Mouse (Mus musculus) gonadal fat pad, adult 2 months (tissue): ENCODE data around the gene Mbnl2. TPM values are rescaled to one million over a fixed set of nuclear protein-coding genes. Genes with fewer than 3 reads are reported as not detected.
"Not testable (repeated sequence)": the region's sequence is repeated elsewhere in the genome, so short reads cannot be mapped to it uniquely, and the experiment has no call there.

Source experiments
- DNase-seq: peaks from one replicate; pipeline ENCODE4 v3.0.0-alpha.2; 2012; ENCODE audit warnings: low read depth
- polyA plus RNA-seq: library from polyadenylated mRNA; depleted of rRNA; stranded (reverse); fragments of >200 nt; gene quantifications from 2 replicates; pipeline ENCODE4 v1.2.3, GENCODE M21; 2012

Gene Mbnl2
- polyA plus RNA-seq, 1 experiment = 86.9 TPM

DNA sequence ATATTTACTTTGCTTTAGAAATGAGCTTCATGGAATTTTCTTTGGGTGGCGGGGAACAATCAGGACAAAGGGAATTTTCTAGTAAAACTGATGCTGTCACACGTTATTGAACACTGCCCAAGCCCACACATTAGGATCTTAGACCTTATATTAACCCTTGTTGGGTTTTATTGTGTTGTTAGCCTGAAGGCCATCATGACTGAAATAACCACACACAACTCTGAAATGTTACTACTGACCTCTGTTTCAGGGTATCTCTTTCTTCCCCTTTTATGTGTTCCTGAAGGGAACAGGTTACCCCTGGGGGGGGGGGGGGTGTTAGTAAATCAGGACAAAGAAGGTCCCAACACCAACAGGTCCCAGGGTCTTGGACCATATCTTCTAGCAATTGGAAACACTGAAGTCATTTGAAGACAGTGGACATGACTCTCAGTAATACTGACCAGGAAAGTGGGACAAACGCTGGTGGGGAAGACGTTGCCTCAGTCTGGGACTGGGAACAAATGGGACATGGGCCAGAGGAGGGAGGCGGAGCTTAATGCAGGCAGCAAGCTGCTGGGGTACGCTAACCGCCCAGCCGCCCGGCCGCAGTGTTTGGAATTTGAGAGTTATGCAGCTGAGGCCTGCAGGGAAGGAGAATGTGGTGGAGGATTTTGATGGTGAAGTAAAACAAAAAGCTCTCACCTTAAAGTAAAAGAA is 80.4 kb downstream of the Mbnl2 start:
- no peak for DNase-seq

DNA sequence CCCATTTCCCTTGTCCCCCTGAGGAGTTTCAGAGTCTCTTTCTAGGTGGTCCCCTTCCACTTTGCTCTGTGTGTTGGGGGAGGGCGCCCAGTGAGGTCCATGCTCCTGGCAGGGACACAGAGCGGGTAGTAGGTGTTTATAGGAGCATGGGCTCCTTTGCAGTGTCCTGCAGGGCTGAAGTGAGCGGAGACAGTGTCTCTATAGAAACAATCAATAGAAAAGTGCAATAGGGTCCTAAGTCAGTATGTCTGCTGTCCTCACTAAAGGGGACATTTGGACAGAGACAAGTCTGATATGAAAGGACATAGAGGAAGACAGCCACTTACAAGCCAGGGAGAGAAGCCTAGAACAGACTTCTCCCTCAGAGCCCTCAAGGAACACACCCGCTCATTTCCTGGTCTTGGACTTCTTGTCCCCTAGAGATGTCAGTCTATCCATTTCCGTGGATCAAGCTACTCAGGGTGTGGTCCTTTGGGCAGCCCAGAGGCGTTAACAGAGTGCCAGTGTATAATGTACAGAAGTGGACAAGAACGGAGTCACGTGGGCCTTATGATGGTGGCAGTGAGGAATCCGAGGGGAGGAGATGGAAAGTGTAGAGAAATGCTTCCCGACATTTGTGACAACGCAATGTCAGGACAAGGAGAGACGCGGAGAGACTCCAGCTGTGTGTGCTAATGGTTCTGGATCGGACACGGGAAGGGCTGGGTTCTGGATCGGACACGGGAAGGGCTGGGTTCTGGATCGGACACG is 82.0 kb downstream of the Mbnl2 start:
- DNase-seq = no peak

DNA sequence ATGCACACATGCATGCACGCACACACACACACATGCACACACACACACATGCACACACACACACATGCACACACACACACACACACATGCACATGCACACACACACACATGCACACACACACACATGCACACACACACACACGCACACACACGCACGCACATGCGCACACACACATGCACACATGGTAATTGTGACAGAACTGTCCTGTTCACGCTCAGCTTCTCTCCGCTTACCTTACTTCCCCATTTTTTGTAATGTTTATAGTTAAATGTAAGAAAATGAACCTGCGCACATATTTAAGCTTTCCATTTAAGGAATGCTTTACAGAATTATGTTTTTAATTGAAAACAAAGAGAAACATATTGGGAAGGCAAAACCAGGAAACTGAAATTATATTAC is 84.1 kb downstream of the Mbnl2 start:
- DNase-seq = not testable (repeated sequence)

DNA sequence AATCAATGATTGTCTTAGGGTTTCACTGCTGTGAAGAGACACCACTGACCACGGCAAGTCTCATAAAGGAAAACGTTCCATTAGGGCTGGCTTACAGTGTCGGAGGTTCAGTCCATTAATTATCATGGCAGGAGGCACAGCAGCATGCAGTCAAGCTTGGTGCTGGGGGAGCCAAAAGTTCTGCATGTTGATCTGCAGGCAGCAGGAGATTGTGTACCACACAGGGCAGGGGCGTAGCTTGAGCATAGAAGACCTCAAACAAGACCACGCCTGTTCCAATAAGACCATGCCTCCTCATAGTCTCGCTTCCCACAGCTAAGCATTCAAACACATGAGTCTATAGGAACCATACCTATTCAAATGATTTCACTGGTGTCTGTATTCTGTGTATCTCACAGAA is 85.7 kb downstream of the Mbnl2 start:
- no peak for DNase-seq

DNA sequence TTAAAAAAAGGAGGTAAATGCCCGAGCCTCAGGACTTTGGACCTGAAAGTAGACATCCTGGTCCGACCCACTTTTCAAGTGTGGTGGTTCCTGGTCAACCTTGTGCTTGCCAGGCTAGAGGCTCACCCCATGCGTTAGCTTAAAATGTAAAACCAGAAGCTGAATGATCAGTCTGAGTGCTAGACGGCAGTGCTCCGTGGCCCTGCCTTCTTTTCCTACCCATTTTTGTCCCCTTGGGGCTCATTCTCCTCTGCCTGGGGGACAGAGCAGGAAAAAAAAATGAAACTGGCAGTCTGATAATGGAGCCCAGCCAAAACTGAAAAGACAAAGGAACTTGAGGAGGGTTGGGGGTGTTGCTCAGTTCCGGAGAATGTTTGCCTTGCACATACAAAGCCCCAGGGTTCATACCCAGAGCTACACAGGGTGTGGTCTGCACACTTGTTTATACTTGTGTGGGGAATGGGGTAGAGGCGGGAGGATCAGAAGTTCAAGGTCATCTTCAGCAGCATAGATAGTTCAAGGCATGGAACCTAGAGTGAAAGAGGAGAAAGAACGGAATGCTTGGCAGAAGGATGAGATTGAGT is 87.0 kb downstream of the Mbnl2 start:
- DNase-seq = no peak

DNA sequence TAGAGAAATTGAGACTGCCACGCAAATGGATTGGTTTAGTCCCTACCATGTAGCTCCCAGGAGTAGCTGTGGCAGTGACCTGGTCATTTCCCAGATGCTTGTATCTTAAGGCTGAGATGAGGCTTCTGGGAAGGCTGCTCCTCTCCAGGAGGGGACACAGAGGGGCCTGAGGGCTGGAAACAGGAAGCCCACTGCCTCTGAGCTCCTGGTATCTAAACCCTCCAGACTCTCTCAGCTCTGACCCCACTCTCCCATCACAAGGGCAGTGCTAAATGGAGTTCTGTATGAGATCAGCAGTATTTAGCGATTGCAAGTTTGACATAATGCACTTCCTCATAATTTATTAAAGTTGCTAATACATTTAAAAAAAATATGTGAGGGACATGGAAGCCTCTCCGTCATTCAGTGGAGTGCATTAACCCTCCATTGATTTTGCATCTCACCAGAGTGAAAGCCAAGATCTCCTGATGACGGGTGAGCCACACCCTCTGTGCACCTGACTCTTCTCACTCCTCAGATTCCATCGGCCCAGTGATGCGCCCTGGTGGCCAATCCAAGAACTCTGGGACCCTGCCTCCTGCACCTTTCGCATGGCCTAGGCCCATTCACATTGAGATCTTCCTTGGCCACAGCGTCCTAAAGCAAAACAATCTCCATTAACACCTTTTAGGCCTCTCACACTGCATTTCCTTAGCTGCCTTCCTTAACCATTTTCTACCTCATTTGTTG is 87.8 kb downstream of the Mbnl2 start:
- DNase-seq = no peak

DNA sequence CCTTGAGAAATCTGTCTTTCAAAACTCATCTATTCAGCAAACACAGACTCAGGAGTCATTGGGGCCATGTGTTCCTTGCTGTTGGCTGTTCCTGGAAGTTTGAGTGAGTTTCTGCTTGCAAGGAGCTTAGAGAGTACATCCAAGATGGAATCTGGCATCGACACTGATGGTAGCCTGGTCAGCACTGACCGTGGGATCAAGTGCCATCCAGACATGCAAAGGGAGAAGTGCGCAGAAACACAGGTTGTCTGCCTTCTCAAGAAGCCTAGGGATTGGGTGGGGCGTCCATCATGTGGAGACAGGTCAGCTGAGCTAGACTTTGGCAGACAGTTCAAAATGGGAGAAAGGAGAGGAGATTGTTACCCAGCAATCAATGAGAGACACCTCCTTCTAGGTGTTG is 89.6 kb downstream of the Mbnl2 start:
- no peak for DNase-seq

DNA sequence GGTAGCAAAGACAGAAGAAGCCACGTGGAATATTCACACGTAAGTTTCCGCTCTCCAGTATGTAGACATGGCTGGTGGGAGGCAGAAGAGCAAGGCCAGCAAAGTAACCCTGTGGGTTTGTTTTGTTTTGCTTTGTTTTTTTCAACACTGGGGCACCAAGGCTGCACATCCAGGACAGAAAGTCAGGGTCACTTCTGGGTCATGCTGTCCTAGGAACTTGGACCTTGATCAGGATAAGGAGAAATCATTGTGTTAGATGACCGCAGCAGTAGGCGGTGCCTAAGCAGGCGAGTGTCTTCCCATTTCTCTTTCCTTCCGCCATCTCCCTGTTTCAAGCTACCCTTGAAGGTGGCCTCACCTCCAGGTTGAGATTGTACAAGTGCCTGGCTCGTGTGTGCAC is 91.5 kb downstream of the Mbnl2 start:
- DNase-seq = no peak

DNA sequence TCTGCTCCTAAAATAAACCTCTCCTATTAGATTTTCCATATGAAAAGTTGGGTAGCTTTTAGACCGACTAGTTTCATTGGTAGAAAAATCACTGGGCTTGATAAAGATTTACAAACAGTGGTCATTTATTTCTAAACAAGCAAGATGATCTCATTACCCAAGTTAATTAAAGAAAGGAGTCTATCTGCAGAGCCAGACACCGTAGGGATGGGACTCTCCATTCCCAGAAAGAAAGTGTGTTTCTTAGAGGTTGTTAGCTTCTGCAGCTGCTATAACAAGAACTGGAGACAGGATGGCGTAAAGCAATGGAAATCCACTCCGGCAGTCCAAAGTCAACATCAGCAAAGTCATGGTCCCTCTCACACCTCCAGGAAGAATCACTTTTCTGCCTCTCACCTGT is 92.1 kb downstream of the Mbnl2 start:
- DNase-seq = no peak

DNA sequence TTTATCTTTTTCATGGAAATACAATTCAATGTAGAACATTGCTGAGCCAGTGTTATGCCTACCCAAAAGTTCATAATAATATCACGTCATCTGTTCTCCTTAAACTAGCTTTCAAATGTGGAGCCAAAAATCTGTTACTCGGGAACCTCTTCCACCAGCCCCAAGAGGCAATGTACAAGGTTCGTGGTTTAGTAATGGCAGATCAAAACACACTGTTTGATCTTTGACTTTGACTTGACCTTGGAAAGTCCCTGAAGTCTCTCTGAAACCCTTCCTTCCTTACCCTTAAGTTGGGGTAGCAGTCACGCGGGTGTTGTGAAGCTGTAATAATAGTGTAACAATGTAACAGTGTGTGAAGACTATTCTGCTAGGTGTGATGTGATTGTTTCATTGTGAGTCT is 93.0 kb downstream of the Mbnl2 start:
- DNase-seq = no peak

DNA sequence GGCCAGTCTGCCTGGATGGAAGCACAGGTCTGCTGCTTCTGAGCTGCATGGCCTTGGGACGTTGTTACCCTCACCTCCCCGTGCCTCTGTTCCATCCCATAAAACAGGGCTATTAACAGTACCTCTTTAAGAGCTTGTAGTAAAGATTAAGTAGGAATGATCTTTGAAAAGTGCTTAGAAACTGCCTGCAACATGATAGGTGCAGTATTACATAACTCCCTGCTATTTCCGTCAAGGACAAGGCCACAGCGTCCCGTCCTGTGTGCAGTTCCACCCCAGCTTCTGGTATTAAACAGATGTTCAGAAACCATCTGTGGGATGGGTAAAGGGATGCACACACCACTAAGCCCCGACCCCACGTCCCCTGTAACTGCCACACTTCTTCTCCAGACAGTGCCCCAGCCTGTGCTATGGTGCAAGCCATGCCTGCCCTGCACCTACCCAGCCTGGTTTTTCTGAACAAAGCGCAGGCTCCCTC is 93.5 kb downstream of the Mbnl2 start:
- DNase-seq = no peak

DNA sequence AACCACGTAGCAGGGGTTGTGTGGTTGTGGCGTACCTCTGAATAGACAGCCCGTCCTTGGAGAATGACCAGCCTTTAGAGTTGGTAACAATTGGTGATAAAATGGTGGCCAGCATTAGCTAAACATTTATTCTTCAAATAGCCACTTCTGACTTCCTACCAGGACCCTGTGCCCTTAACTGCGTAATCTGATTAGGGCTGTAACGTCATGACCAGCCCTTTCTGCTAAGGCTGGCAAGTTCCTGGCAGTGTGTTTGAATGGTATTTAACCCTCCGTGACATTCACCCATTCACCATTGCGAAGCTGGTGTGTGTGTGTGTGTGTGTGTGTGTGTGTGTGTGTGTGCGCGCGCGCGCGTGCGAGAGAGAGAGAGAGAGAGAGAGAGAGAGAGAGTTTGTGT is 94.6 kb downstream of the Mbnl2 start:
- no peak for DNase-seq

DNA sequence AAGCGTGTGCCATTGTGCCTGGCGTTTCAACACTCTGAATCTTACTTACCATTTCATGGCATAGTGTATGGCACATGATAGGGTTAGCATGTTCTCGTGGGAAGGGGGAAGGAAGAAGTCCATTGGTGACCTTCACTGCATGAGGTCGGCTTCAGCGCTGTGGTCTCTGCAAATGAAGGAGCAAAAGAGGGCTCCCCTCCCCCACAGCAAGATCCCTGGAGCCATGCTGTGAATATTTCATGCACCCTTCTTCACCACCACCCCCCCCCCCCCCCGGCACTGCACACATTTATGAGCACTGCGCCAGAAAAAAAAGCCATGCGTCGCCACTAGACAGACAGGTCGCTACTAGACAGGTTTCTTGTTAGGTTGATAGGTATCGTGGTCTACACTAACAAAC is 95.2 kb downstream of the Mbnl2 start:
- DNase-seq = no peak

DNA sequence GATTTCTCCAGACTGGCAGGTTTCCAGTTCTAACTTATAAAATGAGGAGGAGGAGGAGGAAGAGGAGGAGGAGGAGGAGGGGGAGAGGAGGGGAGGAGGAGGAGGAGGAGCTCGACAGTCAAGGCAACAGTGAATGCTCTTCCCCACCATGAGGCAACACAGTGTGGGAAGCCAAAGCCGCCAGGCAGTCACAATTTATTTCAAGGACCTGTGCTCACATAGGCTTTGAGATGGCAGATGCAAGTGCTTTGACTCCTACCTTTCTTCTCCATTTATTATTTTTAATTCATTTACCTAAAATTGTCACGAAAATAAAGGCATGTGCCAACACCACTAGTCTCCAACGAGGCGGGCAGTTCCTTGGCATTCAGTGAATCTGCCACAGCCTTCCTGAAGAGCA is 95.7 kb downstream of the Mbnl2 start:
- no peak for DNase-seq

DNA sequence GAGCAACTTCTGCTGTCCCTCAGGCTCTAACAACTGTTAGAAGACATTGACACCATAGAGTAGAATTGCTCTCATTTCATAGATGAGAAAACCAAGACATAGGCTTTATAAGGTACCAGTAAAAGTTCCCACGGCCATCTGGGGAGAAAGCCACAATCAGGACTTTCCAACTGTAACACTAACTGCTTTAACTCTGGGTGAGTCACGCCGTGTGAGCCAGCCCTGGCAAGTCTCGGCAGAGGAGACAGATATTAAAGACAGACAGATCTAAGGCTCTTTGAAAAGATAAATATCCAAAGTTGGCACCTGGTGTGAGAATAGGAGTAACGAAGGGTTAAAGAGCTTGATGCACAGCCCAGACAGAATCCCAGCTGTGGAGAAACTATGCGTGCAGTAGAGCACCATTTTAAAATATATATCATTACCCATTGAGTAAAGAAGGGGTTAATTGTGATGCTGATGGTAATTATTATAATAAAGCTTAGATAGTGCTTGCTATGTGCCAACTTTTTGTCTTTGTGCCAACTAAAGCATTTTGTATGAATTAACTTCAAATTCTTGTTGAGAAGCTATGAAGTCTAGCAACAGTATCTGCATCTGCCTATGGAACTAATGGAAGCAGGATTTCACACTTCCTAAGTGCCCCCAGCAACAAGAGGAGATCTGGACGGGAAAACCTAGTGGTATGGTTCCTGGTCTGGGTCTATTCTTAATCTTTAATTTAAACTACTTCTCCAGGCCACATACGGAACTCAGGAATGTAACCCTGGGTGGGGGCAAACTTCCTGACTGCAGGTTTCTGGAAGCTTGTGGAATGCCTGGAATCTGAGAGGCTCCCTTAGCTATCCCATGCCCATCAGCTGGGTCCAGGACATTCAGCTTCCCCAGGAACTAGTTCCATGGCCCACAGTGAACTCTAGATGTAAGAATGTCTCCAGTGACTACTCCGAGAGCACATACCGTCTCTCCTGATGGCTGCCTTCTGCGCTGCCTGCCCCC is 97.9 kb downstream of the Mbnl2 start:
- no peak for DNase-seq

DNA sequence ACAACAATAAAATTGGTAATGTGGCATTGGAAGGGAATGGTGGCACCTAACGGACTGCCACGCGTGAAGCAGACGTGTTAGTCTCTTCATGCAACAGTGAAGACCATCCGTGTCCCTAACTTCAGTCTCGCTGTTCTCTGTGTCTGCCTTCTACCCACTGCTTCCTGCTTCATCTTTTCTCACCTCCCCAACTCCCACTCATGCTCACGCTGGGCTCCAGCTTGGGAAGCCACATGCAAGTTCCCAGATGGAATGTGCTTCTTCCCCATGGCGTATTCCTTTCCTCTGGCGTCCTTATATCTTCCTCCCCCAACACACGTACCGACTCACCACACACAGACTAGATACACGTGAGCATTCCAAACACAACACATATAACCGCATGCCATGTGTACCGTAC is 99.3 kb downstream of the Mbnl2 start:
- DNase-seq = no peak

DNA sequence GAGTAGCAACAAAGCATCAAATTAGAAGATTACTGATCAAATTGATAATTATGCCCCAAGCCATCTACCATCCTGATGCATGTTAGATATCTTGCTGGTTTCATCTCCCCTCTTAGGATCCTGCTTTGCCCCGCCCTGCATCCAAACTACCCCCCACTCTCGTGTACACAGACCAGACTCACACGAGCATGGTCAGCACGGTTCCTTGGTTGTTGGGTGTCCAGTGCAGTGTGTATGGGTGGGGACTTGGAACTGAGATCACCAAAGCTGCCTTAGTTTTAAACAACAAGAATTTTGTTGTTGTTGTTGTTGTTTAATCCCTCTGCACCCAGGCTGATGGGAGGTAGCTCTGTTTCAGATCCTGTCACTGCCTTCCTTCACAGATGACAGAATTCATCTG is 101.7 kb downstream of the Mbnl2 start:
- DNase-seq = no peak

DNA sequence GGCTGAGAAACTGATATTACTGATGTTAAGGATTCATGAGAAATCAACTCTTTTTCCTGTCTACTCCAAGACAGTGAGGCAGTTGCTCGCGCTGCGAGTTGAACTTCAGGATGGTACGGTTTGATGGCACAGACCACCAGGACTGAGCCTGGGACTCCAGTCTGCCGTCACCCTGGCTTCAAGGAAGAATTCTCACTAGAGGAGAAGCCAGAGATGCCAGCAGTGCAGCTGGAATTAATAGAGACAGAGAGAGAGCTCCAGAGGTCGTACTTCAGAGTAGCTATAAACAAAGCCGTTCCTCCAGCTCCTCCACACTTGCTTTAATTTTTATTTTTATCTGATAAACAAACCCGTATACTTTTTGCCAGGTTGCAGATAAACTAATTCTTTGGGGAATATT is 102.5 kb downstream of the Mbnl2 start:
- DNase-seq = no peak

DNA sequence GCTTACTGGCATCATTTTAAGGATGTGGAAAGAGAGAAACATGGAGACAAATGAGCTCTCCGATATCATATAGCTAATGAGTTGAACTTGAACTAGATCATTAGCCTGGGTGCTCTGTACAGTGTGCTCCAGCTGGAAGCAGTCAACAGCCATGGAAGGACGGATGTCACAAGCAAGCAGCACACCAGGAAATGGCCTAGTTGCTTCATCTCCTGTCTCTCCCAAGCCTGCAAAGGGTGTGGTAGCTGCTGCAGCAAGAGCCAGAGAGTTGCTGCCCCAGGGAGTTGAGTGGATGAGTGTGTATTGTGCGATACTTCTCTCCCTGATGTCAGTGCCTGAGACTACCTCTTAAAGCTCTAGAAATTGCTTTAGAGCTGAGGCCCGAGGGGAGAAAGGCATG is 104.2 kb downstream of the Mbnl2 start:
- no peak for DNase-seq

DNA sequence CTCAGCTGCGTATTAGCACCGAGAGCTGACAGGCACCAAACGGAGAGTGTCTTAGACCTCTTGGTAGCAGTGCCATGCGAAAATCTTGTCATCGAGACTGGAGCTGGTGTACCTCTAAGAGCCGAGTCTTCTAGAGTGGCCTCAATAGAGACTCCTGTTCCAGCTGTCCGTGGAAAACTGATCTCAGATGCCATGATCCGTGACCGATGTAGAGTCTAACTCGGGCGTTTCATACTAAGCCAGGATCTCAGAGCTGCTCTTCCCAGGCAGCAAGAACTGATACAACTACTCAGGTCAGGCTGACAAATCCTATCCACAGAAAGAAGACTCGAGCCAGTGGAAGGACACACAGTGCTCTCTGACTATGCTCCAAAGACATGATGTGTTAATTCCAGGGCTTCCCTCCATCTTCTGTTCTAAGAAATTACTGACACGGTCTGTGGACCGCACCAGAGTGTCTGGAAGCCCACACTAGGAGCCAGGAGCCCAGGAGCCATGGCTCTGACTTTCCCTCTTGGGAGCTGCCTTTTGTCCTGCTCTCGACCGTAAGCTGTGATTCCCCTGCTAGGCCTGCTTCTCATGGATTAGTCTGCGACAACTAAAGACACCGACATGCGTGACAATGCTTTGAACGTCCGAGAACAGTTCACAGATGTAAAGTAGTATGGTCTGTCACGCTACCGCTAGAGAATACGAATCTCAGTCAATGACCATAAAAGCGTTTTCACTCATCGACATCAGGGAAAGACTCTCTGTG is 106.1 kb downstream of the Mbnl2 start:
- no peak for DNase-seq
